Mouse (Mus musculus) T-helper 17 cell (primary cell): ENCODE results near the gene Krt8.

ENCODE experiments used
- in situ Hi-C, 2 experiments: fragments of 300-600 bp; cut with MboI, MseI; formaldehyde crosslinking; loops; 1 replicate in 1 of 2; 2 replicates in 1 of 2; pipeline ENCODE4 v1.15.1; 2025; ENCODE audit warnings: high pct_unique_total_duplicates in 2 of 2

Gene Krt8

DNA sequence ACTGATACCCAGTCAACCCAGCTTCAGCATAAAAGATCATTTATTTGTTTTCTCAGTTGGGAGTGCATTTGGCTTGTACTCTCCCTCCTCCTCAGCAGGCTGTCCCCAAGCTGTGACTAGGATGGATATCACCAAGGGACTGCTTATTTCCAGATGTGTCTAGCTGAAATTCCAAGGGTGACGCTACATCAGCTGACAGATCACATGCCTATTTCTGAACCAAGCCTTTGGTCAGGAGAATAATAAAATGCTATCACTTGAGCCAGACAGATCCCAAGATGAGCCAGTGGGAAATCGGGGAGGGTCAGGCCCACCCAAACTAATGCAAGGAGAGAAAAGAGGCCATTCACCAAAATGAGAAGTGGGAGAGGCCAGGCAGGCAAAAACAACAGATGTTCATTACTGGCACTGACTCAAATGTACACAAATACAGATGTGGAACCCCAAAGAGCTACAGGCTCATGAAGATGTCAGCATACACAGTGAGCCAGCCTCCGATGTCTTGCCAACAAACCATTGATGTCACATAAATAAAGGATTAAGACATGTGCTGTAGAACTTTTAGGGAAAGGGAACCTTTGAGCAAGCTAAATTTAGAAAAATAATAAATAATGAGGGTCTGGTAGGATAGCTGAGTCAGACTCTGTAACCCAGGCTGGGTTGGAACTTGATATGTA lies 6.4 kb upstream of the Krt8 start:
- in situ Hi-C loops = no loop called here

DNA sequence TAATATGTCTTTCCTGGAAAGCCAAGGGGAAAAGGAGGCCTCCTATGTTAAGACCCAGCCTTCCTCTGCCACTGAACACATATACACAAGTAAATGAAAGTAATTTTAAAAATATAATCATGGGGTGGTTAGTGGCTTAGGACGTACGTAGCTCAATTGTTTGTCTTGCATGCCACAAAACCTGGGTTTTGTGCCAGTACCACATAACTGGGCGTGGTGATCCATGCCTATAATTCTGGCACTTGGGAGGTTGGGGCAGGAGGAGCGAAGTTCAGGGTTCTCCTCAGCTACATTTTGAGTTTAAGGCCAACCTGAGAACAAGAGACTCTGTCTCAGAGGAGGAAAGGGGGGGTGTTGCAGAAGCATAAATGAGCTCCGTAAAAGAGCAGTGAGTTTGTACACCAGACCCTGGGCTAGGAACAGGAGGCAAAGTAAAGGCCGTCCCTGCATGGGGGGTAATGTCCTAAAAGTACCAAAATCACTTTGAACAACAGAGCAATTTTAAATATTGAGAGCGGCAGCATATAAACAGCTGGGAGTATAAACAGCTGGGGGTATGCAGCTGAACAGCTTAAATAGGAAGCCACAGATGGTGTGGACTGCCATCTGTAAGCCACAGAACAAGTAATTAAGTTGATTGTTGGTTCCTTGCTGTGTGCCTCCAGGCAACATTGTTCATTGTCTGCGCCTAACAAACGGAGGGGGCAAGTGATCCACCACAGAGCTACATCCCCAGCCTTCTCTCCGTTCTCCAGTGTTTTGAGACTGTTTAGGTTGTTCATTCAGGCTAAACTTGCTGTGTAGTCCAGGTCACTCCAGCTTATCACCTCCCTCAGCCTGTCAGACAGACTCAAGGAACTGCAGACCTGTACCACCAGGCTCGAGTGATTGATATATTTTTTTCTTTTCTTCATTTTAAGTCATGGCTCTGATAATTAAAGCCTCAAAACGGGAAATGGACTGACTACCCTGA lies 3.1 kb upstream of the Krt8 start:
- in situ Hi-C loops = no loop called here

DNA sequence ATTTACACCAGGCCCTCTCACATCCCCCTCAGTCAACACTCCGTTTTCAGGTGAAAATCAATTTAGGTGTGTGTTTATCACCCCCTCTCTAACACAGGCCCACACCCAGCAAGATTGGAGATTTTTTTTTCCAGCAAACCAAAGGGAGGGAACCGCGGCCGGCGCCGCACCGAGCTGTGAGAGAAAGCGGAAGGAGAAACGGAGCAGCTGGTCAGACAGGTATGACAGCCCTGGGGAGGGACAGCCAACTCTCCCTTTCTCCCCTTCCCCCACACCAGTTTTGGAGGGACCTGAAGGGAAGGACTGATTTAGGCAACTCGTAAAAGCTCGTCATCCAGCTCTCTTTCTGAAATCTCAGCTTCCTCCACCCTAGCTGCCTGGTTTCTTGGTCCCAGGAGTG lies 2.0 kb upstream of the Krt8 start:
- in situ Hi-C loops = no loop called here

DNA sequence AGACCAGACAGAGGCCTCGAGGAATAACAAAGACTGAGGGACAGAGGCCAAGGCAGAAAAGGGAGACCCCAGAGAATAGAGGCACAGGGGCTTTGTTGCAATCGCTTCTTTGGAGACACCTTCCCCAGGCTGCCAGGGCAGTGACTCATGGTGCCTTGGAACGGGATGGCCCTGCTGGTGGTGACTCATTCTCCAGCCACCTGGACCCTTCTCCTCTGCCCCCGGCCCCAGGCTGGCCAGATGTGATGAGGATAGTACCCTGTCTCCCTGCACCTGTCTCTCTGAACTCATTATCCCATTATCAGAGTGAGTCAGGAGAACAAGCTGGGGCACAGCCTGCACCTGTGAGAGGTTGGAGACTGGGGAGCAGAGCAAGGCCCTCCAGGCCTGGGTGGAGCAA lies 1.0 kb upstream of the Krt8 start:
- in situ Hi-C loops = no loop called here

DNA sequence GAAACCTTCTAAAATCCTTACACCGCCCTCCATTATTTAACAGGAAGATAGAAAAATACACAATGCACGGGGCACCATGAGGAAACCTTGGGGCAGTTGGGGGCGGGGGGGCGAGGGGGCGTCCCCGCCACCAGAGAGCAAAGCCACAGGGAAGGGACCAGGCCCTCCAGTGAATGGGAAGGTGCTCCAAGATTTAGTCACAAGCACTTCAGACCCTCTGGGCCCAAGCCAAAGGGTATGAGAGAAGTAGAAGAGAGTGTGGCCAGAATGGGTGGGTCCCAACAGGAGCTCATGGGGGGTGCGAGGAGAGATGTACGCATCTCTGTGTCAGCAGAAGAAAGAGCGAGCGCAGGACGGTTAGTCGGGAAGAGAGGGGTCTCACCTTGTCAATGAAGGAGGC lies 766 bp downstream of the Krt8 start:
- in situ Hi-C loops = no loop called here

DNA sequence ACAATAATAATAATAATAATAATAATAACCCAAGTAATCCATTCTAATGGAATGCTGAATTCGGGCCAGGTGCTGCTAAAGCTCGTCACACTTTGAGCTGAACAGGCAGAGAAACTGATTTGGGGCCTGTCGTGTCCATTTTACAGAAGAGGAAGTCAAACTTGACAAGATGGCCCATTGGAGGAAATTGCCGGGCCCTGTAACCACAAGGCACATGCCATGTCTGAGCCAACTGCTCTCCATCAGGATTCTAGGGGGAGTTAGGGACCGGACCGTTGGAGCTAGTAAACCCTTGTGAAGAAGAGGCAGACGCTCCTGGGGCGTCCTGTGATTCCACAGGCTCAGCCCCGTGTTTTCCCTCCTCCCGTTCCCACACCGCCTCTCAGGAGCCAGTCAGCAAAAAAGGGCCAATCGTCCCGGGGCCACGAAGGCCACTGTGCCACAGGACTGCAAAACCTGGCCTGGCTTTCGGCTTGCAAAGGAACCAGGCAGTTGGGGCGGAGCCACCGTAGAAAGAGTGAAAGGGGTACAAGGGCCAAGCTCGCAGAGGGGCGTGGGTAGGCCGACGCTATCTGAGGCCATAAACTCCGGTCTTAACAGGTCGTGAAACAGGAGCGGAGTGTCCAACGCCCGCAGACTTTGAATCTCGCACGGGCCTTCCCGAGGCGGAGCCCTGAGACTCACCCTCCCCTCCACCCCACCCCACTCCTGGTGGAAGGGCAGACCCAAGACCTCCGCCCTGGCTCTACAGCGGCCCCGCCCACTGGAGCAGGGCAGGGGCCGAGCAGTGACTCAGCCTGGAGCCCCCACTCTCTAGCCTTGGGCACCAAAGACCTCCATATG lies 1.4 kb downstream of the Krt8 start:
- in situ Hi-C loops = no loop called here

DNA sequence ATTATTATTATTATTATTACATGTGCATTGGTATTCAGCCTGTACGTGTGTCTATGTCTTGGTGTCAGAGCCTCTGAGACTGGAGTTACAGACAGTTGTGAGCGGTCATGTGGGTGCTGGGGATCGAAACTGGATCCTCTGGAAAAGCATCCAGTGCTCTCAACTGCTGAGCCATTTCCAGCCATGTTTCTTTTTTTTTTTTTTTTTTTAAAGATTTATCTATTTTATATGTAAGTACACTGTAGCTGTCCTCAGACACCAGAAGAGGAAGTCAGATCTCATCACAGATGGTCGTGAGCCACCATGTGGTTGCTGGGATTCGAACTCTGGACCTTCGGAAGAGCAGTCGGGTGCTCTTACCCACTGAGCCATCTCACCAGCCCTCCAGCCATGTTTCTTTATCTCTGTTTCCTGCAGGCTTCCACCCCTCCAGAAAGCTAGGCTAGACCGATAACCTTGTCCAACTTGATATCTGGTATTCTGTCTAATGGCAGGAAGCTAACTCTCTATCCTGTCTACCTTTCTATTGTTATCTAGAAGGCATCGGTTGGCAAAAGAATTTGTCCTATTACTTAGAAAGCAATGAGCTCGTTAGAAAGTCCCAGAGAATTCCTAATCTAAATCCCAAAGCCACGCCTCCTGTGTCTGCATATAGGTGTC lies 4.5 kb downstream of the Krt8 start:
- in situ Hi-C loops = loop anchor here in 1 of 2 experiments (10.0 kb wide), 1 partner anchor 45 kb away; no protein-coding TSS in a partner anchor

DNA sequence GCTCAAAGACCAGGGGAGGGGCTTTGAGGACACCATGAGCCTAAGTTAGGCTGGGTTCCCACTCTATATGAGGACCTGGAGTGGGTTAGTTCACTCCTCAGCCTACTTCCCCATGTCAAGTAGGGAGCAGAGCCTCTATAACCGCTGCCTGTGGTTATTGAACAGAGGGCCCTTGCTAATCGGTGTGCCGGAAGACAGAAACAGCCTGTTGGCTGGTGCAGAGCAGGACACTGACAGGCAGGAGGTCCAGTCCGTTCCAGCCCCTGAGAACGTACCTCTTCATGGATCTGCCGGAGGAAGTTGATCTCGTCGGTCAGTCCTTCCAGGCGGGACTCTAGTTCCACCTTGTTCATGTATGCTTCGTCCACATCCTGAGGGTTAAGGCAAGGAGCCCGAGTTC lies 5.1 kb downstream of the Krt8 start:
- in situ Hi-C loops = loop anchor here in 1 of 2 experiments (10.0 kb wide), 1 partner anchor 46 kb away; no protein-coding TSS in a partner anchor

DNA sequence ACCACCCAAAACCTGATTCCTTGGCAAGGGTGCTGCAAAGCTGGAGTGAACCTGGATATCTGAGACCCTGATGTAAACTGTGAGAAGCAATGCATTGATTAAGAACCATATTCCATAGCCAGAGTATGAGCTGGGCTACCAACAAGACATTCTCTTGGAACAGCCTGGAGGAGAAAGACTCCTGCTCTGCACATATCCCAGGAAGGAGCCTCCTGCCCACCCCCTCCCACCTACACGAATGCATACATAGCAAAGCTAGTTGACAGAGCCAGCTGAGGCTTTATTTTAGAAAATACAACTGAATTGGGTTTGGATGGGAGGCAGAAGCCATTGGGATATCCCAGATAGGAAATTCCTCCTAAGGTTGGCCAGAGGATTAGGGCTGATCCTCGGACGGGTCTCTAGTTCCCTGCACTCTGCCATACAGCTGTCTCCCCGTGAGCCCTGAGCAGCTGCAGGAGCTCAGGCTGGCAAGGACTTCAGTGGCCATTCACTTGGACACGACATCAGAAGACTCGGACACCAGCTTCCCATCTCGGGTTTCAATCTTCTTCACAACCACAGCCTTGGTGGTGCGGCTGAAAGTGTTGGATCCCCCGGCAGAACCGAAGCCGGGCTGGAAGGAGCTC lies 7.7 kb downstream of the Krt8 start:
- in situ Hi-C loops = loop anchor here in 1 of 2 experiments (10.0 kb wide), 1 partner anchor 48 kb away; no protein-coding TSS in a partner anchor

DNA sequence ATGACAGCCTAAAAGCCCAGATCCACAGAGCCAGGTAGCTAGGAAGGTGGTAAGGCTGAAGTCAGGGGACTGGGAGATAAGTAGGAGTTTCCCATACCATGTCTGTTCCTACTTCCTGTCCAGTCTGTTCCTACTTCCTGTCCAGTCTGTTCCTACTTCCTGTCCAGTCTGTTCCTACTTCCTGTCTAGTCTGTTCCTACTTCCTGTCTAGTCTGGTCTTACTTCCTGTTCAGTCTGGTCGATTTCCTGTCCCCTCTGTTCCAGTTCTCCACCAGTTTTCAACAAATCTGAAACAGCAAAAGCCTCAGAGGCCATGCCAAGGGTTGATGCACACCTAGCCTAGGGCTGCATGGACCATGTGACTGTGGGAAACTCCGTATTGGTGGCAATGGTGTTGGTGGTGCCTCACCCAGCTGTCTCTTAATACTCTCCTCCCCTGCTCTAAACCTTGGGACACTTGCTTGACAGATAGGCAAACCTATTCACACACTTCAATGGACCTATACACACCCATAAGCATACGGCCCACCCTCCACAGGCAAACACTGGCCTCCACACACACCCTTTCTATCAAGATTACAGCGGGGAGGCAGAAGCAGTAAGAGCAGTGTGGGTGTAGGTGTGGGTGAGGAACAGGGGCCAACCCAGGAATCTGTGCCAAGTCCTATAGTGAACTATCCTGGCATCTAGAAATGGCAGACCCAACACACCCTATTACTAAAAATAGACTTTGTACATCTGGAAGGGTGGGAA lies 8.6 kb downstream of the Krt8 start:
- in situ Hi-C loops = loop anchor here in 1 of 2 experiments (10.0 kb wide), 1 partner anchor 49 kb away; no protein-coding TSS in a partner anchor

DNA sequence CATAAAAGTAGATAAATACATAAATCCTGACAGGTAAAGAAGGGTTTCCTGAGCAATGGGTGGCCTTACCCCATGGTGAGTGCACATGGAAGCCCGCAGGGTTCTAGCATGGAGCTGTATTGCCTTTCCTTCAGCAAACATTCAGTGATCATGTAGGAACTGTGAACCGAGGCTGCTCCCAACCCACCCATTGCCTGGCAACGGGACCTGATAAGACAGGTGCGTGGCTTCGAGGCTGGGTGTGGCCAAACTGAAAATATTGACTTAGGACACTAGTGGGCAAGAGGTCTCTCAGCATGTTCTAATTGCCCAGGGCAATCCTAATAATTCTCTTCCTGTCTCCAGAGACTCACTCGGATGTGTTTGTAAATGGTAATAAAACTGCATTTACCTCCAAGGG lies 9.9 kb downstream of the Krt8 start:
- in situ Hi-C loops = loop anchor here (5.0 to 10.0 kb wide), 2 partner anchors 50 to 68 kb away; no protein-coding TSS in a partner anchor

DNA sequence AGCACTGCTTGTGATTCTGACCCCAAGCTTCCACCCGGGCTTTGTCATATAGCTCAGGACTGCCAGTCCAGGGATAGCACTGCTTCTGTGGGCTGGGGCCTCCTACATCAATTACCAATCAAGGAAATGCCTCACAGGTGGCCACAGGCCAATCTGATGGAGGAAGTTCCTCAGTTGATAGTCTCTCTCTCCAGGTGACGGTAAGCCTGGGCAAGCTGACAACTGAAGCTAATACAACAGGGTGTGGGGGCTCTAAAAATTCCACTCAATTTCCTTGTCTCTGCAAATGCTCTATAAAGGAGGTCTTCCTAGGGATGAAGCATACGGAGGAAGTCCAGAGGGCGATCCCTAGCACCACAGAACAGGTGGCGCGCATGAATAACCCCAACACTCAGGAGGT lies 13.3 kb downstream of the Krt8 start:
- in situ Hi-C loops = loop anchor here (5.0 to 10.0 kb wide), 2 partner anchors 54 to 71 kb away; no protein-coding TSS in a partner anchor

DNA sequence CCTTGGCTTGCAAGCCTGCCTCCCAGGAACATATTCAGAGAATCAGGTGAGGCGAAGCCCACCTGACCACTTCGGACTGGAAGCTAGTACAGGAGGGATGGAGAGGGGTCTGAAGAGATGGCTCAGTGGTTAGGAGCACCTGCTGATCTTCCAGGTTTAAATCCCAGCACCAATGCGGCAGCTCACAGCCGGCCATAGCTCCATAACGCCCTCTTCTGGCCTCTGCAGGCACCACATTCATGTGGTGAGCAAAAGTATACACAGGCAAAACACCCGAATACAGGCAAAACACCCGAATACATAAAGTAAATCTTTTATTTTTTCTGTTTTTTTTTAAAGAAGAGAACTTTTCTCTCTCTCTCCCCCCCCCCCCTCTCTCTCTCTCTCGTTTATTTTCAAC lies 15.6 kb downstream of the Krt8 start:
- in situ Hi-C loops = loop anchor here (5.0 to 10.0 kb wide), 3 partner anchors 74 to 764 kb away; partner anchors contain the start of gene Grasp (in 1 of the 2)

DNA sequence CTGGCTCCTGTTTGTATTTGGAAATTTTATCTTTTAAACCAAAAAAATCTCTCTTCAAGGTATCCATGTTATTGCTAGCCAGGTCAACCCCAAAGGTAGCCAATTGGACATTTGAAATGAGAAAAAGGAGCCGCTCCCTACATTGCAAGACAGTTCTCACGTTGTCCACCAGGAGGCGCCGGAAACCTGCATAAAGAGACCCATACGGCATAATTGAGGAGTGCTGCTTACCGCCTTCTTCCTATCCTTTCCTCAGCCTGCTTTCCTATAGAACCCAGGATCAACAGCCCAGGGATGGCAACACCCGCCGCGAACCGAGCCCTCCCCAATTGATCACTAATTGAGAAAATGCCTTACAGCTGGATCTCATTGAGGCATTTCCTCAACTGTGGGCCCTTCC lies 16.2 kb downstream of the Krt8 start:
- in situ Hi-C loops = loop anchor here (5.0 to 10.0 kb wide), 3 partner anchors 74 to 763 kb away; partner anchors contain the start of gene Grasp (in 1 of the 2)

DNA sequence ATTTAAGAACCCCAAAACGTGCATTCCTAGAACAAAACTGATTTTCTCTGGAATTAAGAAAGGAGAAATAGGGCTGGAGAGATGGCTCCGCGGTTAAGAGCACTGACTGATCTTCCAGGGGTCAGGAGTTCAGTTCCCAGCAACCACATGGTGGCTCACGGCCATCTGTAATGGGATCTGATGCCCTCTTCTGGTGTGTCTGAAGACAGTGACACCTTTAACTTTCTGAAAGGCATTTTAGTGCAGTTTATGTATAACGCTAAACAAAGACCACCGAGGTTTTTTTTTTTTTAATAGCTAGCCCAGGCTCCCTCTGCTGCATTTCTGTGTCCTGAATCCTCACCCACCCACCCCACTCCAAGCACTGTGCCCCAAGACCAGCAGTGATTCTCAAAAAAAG lies 19.5 kb downstream of the Krt8 start:
- in situ Hi-C loops = loop anchor here (5.0 to 10.0 kb wide), 4 partner anchors 78 to 760 kb away; partner anchors contain the start of gene Grasp (in 1 of the 2)

DNA sequence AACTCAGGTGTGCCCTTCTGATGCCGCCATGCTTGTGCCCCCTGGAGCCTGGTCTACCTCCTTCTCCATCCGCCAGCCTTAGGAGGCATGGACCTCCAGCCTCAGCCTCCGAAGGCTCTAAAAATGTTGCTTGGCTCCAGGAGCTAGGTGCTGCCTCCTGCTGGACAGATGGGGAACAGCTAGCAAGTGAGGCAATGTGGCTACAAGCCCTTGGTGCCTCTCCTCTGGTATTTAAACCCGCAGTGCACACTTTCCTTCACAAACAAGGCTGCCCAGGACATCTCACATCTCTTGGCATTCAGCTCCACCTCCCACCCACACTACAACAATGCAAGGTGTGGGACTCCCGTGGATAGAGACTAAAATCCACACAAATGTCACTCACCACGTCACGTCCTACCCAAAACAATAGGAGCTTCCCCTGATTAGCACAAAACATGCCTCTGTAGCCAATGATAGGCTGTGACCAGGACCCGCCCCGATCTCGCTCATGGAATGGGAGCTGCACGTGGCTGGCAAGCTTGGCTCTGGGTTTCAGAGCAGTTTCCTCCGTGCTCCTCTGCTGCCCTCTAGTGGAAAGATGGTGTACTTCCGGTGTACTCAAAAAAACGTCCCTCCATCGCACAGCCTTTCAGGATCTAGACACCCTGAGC lies 20.2 kb downstream of the Krt8 start:
- in situ Hi-C loops = loop anchor here (5.0 to 10.0 kb wide), 3 partner anchors 391 to 759 kb away; partner anchors contain the start of gene Grasp (in 1 of the 2)

DNA sequence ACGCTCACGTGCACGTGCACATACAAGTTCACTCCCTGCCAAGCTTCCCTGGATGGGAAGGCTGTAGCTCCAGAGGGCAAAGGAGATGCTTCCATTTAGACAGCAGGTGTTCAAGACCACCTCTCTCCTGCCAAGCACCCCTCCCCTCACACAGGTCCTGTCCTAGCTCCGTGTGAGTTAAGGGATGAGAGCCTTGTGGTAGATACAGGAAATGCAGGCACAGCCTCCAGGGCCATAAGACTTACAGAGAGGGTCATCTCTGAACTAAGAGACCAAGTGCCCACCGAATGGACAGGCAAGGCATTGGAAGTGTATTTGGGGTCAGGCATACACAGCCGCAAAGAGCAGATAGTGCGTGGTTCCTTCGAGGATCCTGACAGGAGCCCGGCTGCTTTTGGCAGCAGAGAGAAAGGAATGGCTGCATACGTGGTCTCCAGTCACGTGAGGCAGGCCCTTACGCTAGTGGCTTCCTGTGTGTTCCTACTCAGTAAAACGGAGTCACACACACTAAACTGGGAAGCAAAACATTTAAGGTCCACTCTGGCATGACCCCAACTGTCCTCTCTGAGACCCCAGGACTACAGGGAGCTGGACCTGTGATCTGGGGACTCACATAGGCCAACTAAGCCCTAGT lies 20.9 kb downstream of the Krt8 start:
- in situ Hi-C loops = loop anchor here (5.0 to 10.0 kb wide), 3 partner anchors 391 to 759 kb away; partner anchors contain the start of gene Grasp (in 1 of the 2)

DNA sequence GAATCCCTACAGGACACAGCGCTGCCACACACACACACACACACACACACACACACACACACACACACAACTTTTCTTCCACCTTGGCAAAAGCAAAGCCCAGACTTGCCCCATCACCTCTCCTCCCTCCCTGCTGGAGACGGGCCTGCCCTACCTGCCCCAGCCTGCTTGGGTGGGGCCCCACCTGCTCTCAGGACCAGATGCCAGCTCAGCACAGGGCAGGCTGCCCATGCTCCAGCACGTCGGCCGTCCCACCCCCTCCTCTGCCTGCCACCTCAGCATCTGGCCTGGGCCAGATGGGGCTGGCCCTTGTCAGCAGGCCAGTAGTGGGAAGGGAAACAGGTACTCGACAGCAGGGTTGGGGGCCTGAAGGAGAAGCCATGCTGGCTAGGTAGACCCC lies 23.4 kb downstream of the Krt8 start:
- in situ Hi-C loops = loop anchor here (5.0 to 10.0 kb wide), 3 partner anchors 394 to 756 kb away; partner anchors contain the start of gene Grasp (in 1 of the 2)
